ENCODE assay signal across 11 mouse cellular contexts in genomic region chr13:90729078-90729477, GRCm38 (mm10).
DNase-seq lines count a peak whose midpoint lies in the region; ATAC-seq lines count a peak whose summit lies in the region.
"Had no signal": no experiment of that assay in that cellular context is flagged by ENCODE, and none has a peak within 500 bp of the region (broad histone marks: within the 10 kb centered on the region; RNA-seq: fewer than 3 reads in every experiment).

No protein-coding gene starts in this region.

- H3K9ac ChIP-seq in embryonic facial prominence, embryonic 14.5 days (ENCODE audit: low read depth, low read length): no peak overlapping the region
- H3K9ac ChIP-seq in limb, embryonic 11.5 days (ENCODE audit: low read length): no peak overlapping the region
- H3K9ac ChIP-seq in hindbrain, embryonic 11.5 days (ENCODE audit: low read depth, low read length): no peak overlapping the region
- H3K9ac ChIP-seq: midbrain, embryonic 12.5 days had no signal

- intact Hi-C loops in gastrocnemius, postnatal 14 days (cut with DNase I; ENCODE audit: low total_unique reads): no loop called here

- peak; percentile 27 for DNase-seq in embryonic facial prominence, embryonic 14.5 days (ENCODE audit: low spot score)
- DNase-seq in embryonic facial prominence, embryonic 10.5 days (ENCODE audit: low spot score): no peak
- peak; percentile 25 for DNase-seq in limb, embryonic 11.5 days (ENCODE audit: low spot score)
- DNase-seq in limb, embryonic 10.5 days (ENCODE audit: low spot score): no peak
- DNase-seq in gastrocnemius, postnatal 14 days: peak; percentile 29
- DNase-seq in kidney, postnatal 36 days: peak; percentile 19 to 28
- DNase-seq in natural killer cell, adult 2 months (ENCODE audit: low spot score in 2 of 2): no peak
- DNase-seq in hindbrain, embryonic 11.5 days (ENCODE audit: low spot score): no peak
- DNase-seq: layer of hippocampus, postnatal 36 days; lung, adult 18-20 months had no signal

- no peak for ATAC-seq in embryonic facial prominence, embryonic 14.5 days (ENCODE audit: low read depth)
- no peak for ATAC-seq in limb, embryonic 11.5 days (ENCODE audit: insufficient number of reproducible peaks, low FRiP score, low TSS enrichment, low read depth)
- ATAC-seq in hindbrain, embryonic 11.5 days (ENCODE audit: low FRiP score): no peak

- no peak overlapping the region for H3K4me3 ChIP-seq in embryonic facial prominence, embryonic 14.5 days (ENCODE audit: low read depth, low read length)
- no peak overlapping the region for H3K4me3 ChIP-seq in embryonic facial prominence, embryonic 10.5 days
- no peak overlapping the region for H3K4me3 ChIP-seq in limb, embryonic 11.5 days (ENCODE audit: low read depth, low read length)
- H3K4me3 ChIP-seq in limb, embryonic 10.5 days: no peak overlapping the region
- H3K4me3 ChIP-seq in hindbrain, embryonic 11.5 days (ENCODE audit: low read depth, low read length): no peak overlapping the region
- H3K4me3 ChIP-seq: midbrain, embryonic 12.5 days had no signal

- no peaks in the 10 kb centered on the region for H3K36me3 ChIP-seq in embryonic facial prominence, embryonic 14.5 days (ENCODE audit: control insufficient read depth, insufficient read depth, low read length)
- no peaks in the 10 kb centered on the region for H3K36me3 ChIP-seq in embryonic facial prominence, embryonic 10.5 days (replicated peaks)
- no peaks in the 10 kb centered on the region for H3K36me3 ChIP-seq in limb, embryonic 11.5 days (ENCODE audit: control insufficient read depth, insufficient read depth, low read length)
- H3K36me3 ChIP-seq in limb, embryonic 10.5 days: no peaks in the 10 kb centered on the region
- no peaks in the 10 kb centered on the region for H3K36me3 ChIP-seq in hindbrain, embryonic 11.5 days (ENCODE audit: control insufficient read depth, insufficient read depth, low read length)
- H3K36me3 ChIP-seq: midbrain, embryonic 12.5 days had no signal

- no peak overlapping the region for H3K27ac ChIP-seq in embryonic facial prominence, embryonic 14.5 days (replicated peaks; ENCODE audit: low read depth, low read length)
- H3K27ac ChIP-seq in embryonic facial prominence, embryonic 10.5 days (replicated peaks): no peak overlapping the region
- H3K27ac ChIP-seq in limb, embryonic 11.5 days (replicated peaks; ENCODE audit: low read depth, low read length): no peak overlapping the region
- H3K27ac ChIP-seq in limb, embryonic 10.5 days: no peak overlapping the region
- no peak overlapping the region for H3K27ac ChIP-seq in hindbrain, embryonic 11.5 days (ENCODE audit: low read depth, low read length)
- H3K27ac ChIP-seq: midbrain, embryonic 12.5 days had no signal

- H3K27me3 ChIP-seq in embryonic facial prominence, embryonic 14.5 days (replicated peaks; ENCODE audit: control insufficient read depth, insufficient read depth, low read length): no peaks in the 10 kb centered on the region
- no peaks in the 10 kb centered on the region for H3K27me3 ChIP-seq in embryonic facial prominence, embryonic 10.5 days (replicated peaks; ENCODE audit: low read depth, poor library complexity, severe bottlenecking)
- H3K27me3 ChIP-seq in limb, embryonic 11.5 days (ENCODE audit: control insufficient read depth, insufficient read depth, low read length): no peaks in the 10 kb centered on the region
- H3K27me3 ChIP-seq in limb, embryonic 10.5 days (ENCODE audit: low read depth, poor library complexity, severe bottlenecking): no peaks in the 10 kb centered on the region
- no peaks in the 10 kb centered on the region for H3K27me3 ChIP-seq in hindbrain, embryonic 11.5 days (ENCODE audit: control insufficient read depth, insufficient read depth, low read length)
- H3K27me3 ChIP-seq: midbrain, embryonic 12.5 days had no signal

- H3K4me2 ChIP-seq in embryonic facial prominence, embryonic 14.5 days (ENCODE audit: low read depth, low read length): no peak overlapping the region
- no peak overlapping the region for H3K4me2 ChIP-seq in limb, embryonic 11.5 days (ENCODE audit: low read depth, severe bottlenecking)
- H3K4me2 ChIP-seq in hindbrain, embryonic 11.5 days (replicated peaks; ENCODE audit: low read depth, low read length): no peak overlapping the region
- H3K4me2 ChIP-seq: midbrain, embryonic 12.5 days had no signal

- no peaks in the 10 kb centered on the region for H3K9me3 ChIP-seq in embryonic facial prominence, embryonic 14.5 days (ENCODE audit: control insufficient read depth, low read length)
- H3K9me3 ChIP-seq in embryonic facial prominence, embryonic 10.5 days: no peaks in the 10 kb centered on the region
- H3K9me3 ChIP-seq in limb, embryonic 11.5 days (ENCODE audit: control insufficient read depth, low read length): no peaks in the 10 kb centered on the region
- no peaks in the 10 kb centered on the region for H3K9me3 ChIP-seq in limb, embryonic 10.5 days (replicated peaks)
- H3K9me3 ChIP-seq in hindbrain, embryonic 11.5 days (ENCODE audit: control insufficient read depth, low read length): no peaks in the 10 kb centered on the region
- H3K9me3 ChIP-seq: midbrain, embryonic 12.5 days had no signal

- no peaks in the 10 kb centered on the region for H3K4me1 ChIP-seq in embryonic facial prominence, embryonic 14.5 days (ENCODE audit: control insufficient read depth, insufficient read depth, low read length)
- peaks cover 3% of the 10 kb centered on the region; the same call in 1 of the 2 replicates for H3K4me1 ChIP-seq in embryonic facial prominence, embryonic 10.5 days
- 0 out of 2 replicates have a peak, but pooled peaks cover 2% of the 10 kb centered on the region for H3K4me1 ChIP-seq in limb, embryonic 11.5 days (ENCODE audit: control insufficient read depth, insufficient read depth, low read length)
- 0 out of 2 replicates have a peak, but pooled peaks cover 4% of the 10 kb centered on the region for H3K4me1 ChIP-seq in limb, embryonic 10.5 days
- H3K4me1 ChIP-seq in hindbrain, embryonic 11.5 days (replicated peaks; ENCODE audit: control insufficient read depth, insufficient read depth, low read length): no peaks in the 10 kb centered on the region
- H3K4me1 ChIP-seq: midbrain, embryonic 12.5 days had no signal

Comparison
In these comparisons a context has a peak if more than half of its experiments do, and no peak if none do; other contexts are left out.
1. DNase-seq: peak in embryonic facial prominence, embryonic 14.5 days (single experiment), limb, embryonic 11.5 days (single experiment), gastrocnemius, postnatal 14 days (single experiment) and kidney, postnatal 36 days (2 of 2); none in embryonic facial prominence, embryonic 10.5 days (single experiment), limb, embryonic 10.5 days (single experiment), natural killer cell, adult 2 months (0 of 2) and hindbrain, embryonic 11.5 days (single experiment).